ENCODE assay signal across 8 mouse cellular contexts in the genomic region with DNA sequence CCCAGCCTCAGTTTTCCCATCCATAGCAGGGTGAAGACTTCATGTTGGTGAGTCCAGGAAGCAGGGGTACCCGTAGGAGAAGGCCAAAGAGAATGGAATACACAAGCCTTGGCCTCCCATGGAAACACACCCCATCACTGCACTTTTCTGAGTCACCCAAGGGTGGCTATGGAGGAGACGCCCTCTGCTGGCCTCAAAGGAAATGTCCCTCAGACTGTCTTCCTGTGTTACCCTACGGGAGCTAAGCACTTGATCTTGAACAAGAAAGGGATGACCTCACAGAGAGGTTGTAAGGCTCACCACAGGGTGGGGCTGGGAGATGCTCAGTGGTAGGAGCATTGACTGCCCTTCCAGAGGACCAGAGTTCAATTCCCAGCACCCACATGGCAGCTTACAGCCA. TPM values are rescaled to one million over a fixed set of nuclear protein-coding genes. Genes with fewer than 3 reads are reported as not detected.
A peak's percentile ranks its signal among the peaks of the same experiment; 100 is the strongest.
DNase-seq lines count a peak whose midpoint lies in the region; ATAC-seq and TF ChIP-seq lines count a peak whose summit lies in the region.

No protein-coding gene starts in this region.

- H3K27me3 ChIP-seq in midbrain, postnatal 0 days (ENCODE audit: insufficient read depth, low read length), result peaks cover 8% of the 10 kb centered on the region
- no peaks in the 10 kb centered on the region; the same call in 1 of the 2 replicates for H3K27me3 ChIP-seq in midbrain, embryonic 15.5 days (replicated peaks)
- no peaks in the 10 kb centered on the region for H3K27me3 ChIP-seq in liver, embryonic 12.5 days (replicated peaks)
- no peaks in the 10 kb centered on the region for H3K27me3 ChIP-seq in spleen, adult 2 months (ENCODE audit: control insufficient read depth, insufficient read depth, low read length)

- no peaks in the 10 kb centered on the region for H3K9me3 ChIP-seq in midbrain, postnatal 0 days (ENCODE audit: low read length)
- H3K9me3 ChIP-seq in midbrain, embryonic 15.5 days, result no peaks in the 10 kb centered on the region
- H3K9me3 ChIP-seq in liver, embryonic 12.5 days (replicated peaks), result no peaks in the 10 kb centered on the region

- no peak overlapping the region for H3K9ac ChIP-seq in midbrain, postnatal 0 days (replicated peaks; ENCODE audit: low read length, poor library complexity, severe bottlenecking)
- no peak overlapping the region for H3K9ac ChIP-seq in midbrain, embryonic 15.5 days
- no peak overlapping the region for H3K9ac ChIP-seq in liver, embryonic 12.5 days

- no peak for ATAC-seq in midbrain, postnatal 0 days (ENCODE audit: low FRiP score)
- no peak for ATAC-seq in midbrain, embryonic 15.5 days (replicated peaks)
- peak; percentile 43 for ATAC-seq in liver, embryonic 12.5 days

- H3K4me3 ChIP-seq in midbrain, postnatal 0 days (ENCODE audit: low read depth, low read length), result no peak overlapping the region
- H3K4me3 ChIP-seq in midbrain, embryonic 15.5 days, result no peak overlapping the region
- H3K4me3 ChIP-seq in liver, embryonic 12.5 days, result no peak overlapping the region
- H3K4me3 ChIP-seq in spleen, adult 2 months (ENCODE audit: extremely low read depth, insufficient read depth, insufficient read length), result no peak overlapping the region

- no peak overlapping the region for H3K4me2 ChIP-seq in midbrain, postnatal 0 days (ENCODE audit: low read depth, low read length, poor library complexity, severe bottlenecking)
- no peak overlapping the region for H3K4me2 ChIP-seq in midbrain, embryonic 15.5 days
- no peak overlapping the region for H3K4me2 ChIP-seq in liver, embryonic 12.5 days

- TF ChIP-seq CTCF in midbrain, postnatal 0 days (IDR thresholded peaks at IDR 0.05), result peak; percentile 56
- TF ChIP-seq CTCF in spleen, adult 2 months (IDR thresholded peaks at IDR 0.05; ENCODE audit: extremely low read depth, insufficient read depth, insufficient read length, insufficient replicate concordance), result peak; percentile 78; the same call in 1 of the 2 replicates

- WGBS in midbrain, postnatal 0 days, result 26% methylated on average over 3 of the region's 3 CpGs
- 26% methylated on average over 3 of the region's 3 CpGs for WGBS in midbrain, embryonic 15.5 days
- WGBS in liver, embryonic 12.5 days (ENCODE audit: insufficient replicate concordance), result 4% methylated on average over 3 of the region's 3 CpGs
- WGBS in spleen, adult 2 months, result 5% methylated on average over 3 of the region's 3 CpGs

- no peaks in the 10 kb centered on the region for H3K36me3 ChIP-seq in midbrain, postnatal 0 days (ENCODE audit: insufficient read depth, low read length)
- H3K36me3 ChIP-seq in midbrain, embryonic 15.5 days (replicated peaks), result no peaks in the 10 kb centered on the region
- H3K36me3 ChIP-seq in liver, embryonic 12.5 days, result peaks cover 19% of the 10 kb centered on the region
- no peaks in the 10 kb centered on the region for H3K36me3 ChIP-seq in spleen, adult 2 months (ENCODE audit: control insufficient read depth, insufficient read depth, low read length)

- DNase-seq in adrenal gland, adult (ENCODE audit: inconsistent age in 2 of 2, low spot score in 1 of 2), result peak; percentile 75 to 86
- DNase-seq in adrenal gland, postnatal 4 days (ENCODE audit: low spot score in 2 of 2), result no peak
- no peak for DNase-seq in midbrain, postnatal 0 days (ENCODE audit: low spot score)
- DNase-seq in gastrocnemius, postnatal 10 days, result peak; percentile 54
- peak; percentile 71 to 76 for DNase-seq in spleen, adult 2 months (ENCODE audit: low read depth in 1 of 2, low spot score in 2 of 2)
- no peak for DNase-seq in left cerebral cortex, adult 8-10 months (ENCODE audit: low spot score in 2 of 2)

- H3K27ac ChIP-seq in midbrain, postnatal 0 days (ENCODE audit: low read depth, low read length), result no peak overlapping the region
- H3K27ac ChIP-seq in midbrain, embryonic 15.5 days, result no peak overlapping the region
- H3K27ac ChIP-seq in liver, embryonic 12.5 days, result peak overlapping the region; percentile 49
- no peak overlapping the region for H3K27ac ChIP-seq in spleen, adult 2 months (ENCODE audit: insufficient read depth, low read length)

- TF ChIP-seq POLR2A in spleen, adult 2 months (IDR thresholded peaks at IDR 0.05; ENCODE audit: low read depth, low read length), result no peak

- H3K4me1 ChIP-seq in midbrain, postnatal 0 days (ENCODE audit: insufficient read depth, low read length), result peaks cover 8% of the 10 kb centered on the region; the same call in 1 of the 2 replicates
- H3K4me1 ChIP-seq in midbrain, embryonic 15.5 days, result peaks cover 25% of the 10 kb centered on the region
- H3K4me1 ChIP-seq in liver, embryonic 12.5 days, result peaks cover 77% of the 10 kb centered on the region
- H3K4me1 ChIP-seq in spleen, adult 2 months (ENCODE audit: control insufficient read depth, insufficient read depth, insufficient read length), result peaks cover 6% of the 10 kb centered on the region; the same call in 1 of the 2 replicates

RNA-seq across cellular contexts. Expression of gene Nol12, which starts 3.2 kb away (rescaled TPM):
- 10 to 100 TPM; 40.0 to 47.3 TPM for total RNA-seq in adrenal gland, postnatal 4 days (2021)
- total RNA-seq in midbrain, postnatal 0 days (2014; rRNA removed), result 8.1 and 17.1 TPM in 2 replicates
- 64.0 and 69.5 TPM in 2 replicates for polyA plus RNA-seq in midbrain, postnatal 0 days (2015; fragmentation: Nextera tagmentation; extraction: Ambion mirVana)
- polyA plus RNA-seq in midbrain, embryonic 15.5 days (2015; fragmentation: Nextera tagmentation; extraction: Ambion mirVana), result 62.5 and 65.8 TPM in 2 replicates
- 10 to 100 TPM; 27.1 to 30.7 TPM for total RNA-seq in gastrocnemius, postnatal 10 days (2021)
- 47.9 and 51.6 TPM in 2 replicates for polyA plus RNA-seq in liver, embryonic 12.5 days (2016; fragmentation: Nextera tagmentation; extraction: Ambion mirVana)
- polyA plus RNA-seq in spleen, adult 2 months (2012; rRNA removed), result 14.2 TPM in 2 replicates
- total RNA-seq in left cerebral cortex, adult 8-10 months (2022), result 10 to 100 TPM; 35.8 to 43.5 (median 39.9) TPM

RNA-seq across cellular contexts. Expression of gene Lgals1, which starts 5.1 kb away (rescaled TPM):
- 100 to 1,000 TPM; 382 to 438 TPM for total RNA-seq in adrenal gland, postnatal 4 days (2021)
- total RNA-seq in midbrain, postnatal 0 days (2014; rRNA removed), result 35.4 and 46.2 TPM in 2 replicates
- 69.7 and 76.8 TPM in 2 replicates for polyA plus RNA-seq in midbrain, postnatal 0 days (2015; fragmentation: Nextera tagmentation; extraction: Ambion mirVana)
- polyA plus RNA-seq in midbrain, embryonic 15.5 days (2015; fragmentation: Nextera tagmentation; extraction: Ambion mirVana), result 80.4 and 93.5 TPM in 2 replicates
- total RNA-seq in gastrocnemius, postnatal 10 days (2021), result 100 to 1,000 TPM; 679 to 727 TPM
- polyA plus RNA-seq in liver, embryonic 12.5 days (2016; fragmentation: Nextera tagmentation; extraction: Ambion mirVana), result 644 and 660 TPM in 2 replicates
- polyA plus RNA-seq in spleen, adult 2 months (2012; rRNA removed), result 75.4 and 93.0 TPM in 2 replicates
- total RNA-seq in left cerebral cortex, adult 8-10 months (2022), result 10 to 100 TPM; 19.2 to 31.4 (median 26.5) TPM

RNA-seq across cellular contexts. Expression of gene Triobp, which starts 15.9 kb away (rescaled TPM):
- total RNA-seq in adrenal gland, postnatal 4 days (2021), result 100 to 1,000 TPM in 1 of 2 experiments, 10 to 100 TPM in 1; 96.9 to 112 TPM
- total RNA-seq in midbrain, postnatal 0 days (2014; rRNA removed), result 40.0 and 53.3 TPM in 2 replicates
- 24.7 and 28.4 TPM in 2 replicates for polyA plus RNA-seq in midbrain, postnatal 0 days (2015; fragmentation: Nextera tagmentation; extraction: Ambion mirVana)
- 51.7 and 55.5 TPM in 2 replicates for polyA plus RNA-seq in midbrain, embryonic 15.5 days (2015; fragmentation: Nextera tagmentation; extraction: Ambion mirVana)
- total RNA-seq in gastrocnemius, postnatal 10 days (2021), result 10 to 100 TPM; 65.1 to 76.8 TPM
- polyA plus RNA-seq in liver, embryonic 12.5 days (2016; fragmentation: Nextera tagmentation; extraction: Ambion mirVana), result 21.0 and 26.8 TPM in 2 replicates
- polyA plus RNA-seq in spleen, adult 2 months (2012; rRNA removed), result 40.9 and 44.8 TPM in 2 replicates
- total RNA-seq in left cerebral cortex, adult 8-10 months (2022), result 10 to 100 TPM; 10.8 to 16.3 (median 11.7) TPM

RNA-seq across cellular contexts. Expression of gene Pdxp, which starts 17.9 kb away (rescaled TPM):
- 1 to 10 TPM; 9.8 to 9.9 TPM for total RNA-seq in adrenal gland, postnatal 4 days (2021)
- 350 and 364 TPM in 2 replicates for total RNA-seq in midbrain, postnatal 0 days (2014; rRNA removed)
- 171 and 181 TPM in 2 replicates for polyA plus RNA-seq in midbrain, postnatal 0 days (2015; fragmentation: Nextera tagmentation; extraction: Ambion mirVana)
- polyA plus RNA-seq in midbrain, embryonic 15.5 days (2015; fragmentation: Nextera tagmentation; extraction: Ambion mirVana), result 112 and 125 TPM in 2 replicates
- total RNA-seq in gastrocnemius, postnatal 10 days (2021), result 10 to 100 TPM in 1 of 2 experiments, 1 to 10 TPM in 1; 9.4 to 10.1 TPM
- 17.1 and 17.4 TPM in 2 replicates for polyA plus RNA-seq in liver, embryonic 12.5 days (2016; fragmentation: Nextera tagmentation; extraction: Ambion mirVana)
- polyA plus RNA-seq in spleen, adult 2 months (2012; rRNA removed), result 13.1 and 23.5 TPM in 2 replicates
- 100 to 1,000 TPM; 157 to 176 (median 166) TPM for total RNA-seq in left cerebral cortex, adult 8-10 months (2022)

RNA-seq across cellular contexts. Expression of gene Sh3bp1, which starts 32.0 kb away (rescaled TPM):
- total RNA-seq in adrenal gland, postnatal 4 days (2021), result 10 to 100 TPM; 25.3 to 26.0 TPM
- 4.2 and 4.5 TPM in 2 replicates for total RNA-seq in midbrain, postnatal 0 days (2014; rRNA removed)
- polyA plus RNA-seq in midbrain, postnatal 0 days (2015; fragmentation: Nextera tagmentation; extraction: Ambion mirVana), result 4.0 and 4.7 TPM in 2 replicates
- 3.6 and 4.2 TPM in 2 replicates for polyA plus RNA-seq in midbrain, embryonic 15.5 days (2015; fragmentation: Nextera tagmentation; extraction: Ambion mirVana)
- 10 to 100 TPM in 1 of 2 experiments, 1 to 10 TPM in 1; 6.0 to 11.6 TPM for total RNA-seq in gastrocnemius, postnatal 10 days (2021)
- 34.3 and 39.3 TPM in 2 replicates for polyA plus RNA-seq in liver, embryonic 12.5 days (2016; fragmentation: Nextera tagmentation; extraction: Ambion mirVana)
- polyA plus RNA-seq in spleen, adult 2 months (2012; rRNA removed), result 182 and 272 TPM in 2 replicates
- 10 to 100 TPM; 26.2 to 38.6 (median 32.2) TPM for total RNA-seq in left cerebral cortex, adult 8-10 months (2022)

Comparison
In these comparisons a context has a peak if more than half of its experiments do, and no peak if none do; other contexts are left out.
1. DNase-seq: peak in adrenal gland, adult (2 of 2), gastrocnemius, postnatal 10 days (single experiment) and spleen, adult 2 months (2 of 2); none in adrenal gland, postnatal 4 days (0 of 2), midbrain, postnatal 0 days (single experiment) and left cerebral cortex, adult 8-10 months (0 of 2).